Mouse (Mus musculus) monocyte, adult 5-6 weeks (primary cell): ENCODE data around the gene Sun2. TPM values are rescaled to one million over a fixed set of nuclear protein-coding genes. Genes with fewer than 3 reads are reported as not detected.
A peak's percentile ranks its signal among the peaks of the same experiment; 100 is the strongest.

ENCODE experiments used
- ATAC-seq: fragments of 153-309, 156-312 bp; replicated peaks from 2 replicates; pipeline ENCODE4 v1.8.0; 2017; ENCODE audit warnings: mild to moderate bottlenecking; ENCODE audit not compliant: low TSS enrichment, insufficient number of reproducible peaks, severe bottlenecking, poor library complexity, low FRiP score
- total RNA-seq: library from RNA; stranded (forward); fragments of 200-1000, 200-491, 200-594 nt; gene quantifications from 3 replicates; pipeline ENCODE4 v1.2.3, GENCODE M21; 2017

Gene Sun2
- total RNA-seq, 1 experiment from 2014 or later: 138 TPM

DNA sequence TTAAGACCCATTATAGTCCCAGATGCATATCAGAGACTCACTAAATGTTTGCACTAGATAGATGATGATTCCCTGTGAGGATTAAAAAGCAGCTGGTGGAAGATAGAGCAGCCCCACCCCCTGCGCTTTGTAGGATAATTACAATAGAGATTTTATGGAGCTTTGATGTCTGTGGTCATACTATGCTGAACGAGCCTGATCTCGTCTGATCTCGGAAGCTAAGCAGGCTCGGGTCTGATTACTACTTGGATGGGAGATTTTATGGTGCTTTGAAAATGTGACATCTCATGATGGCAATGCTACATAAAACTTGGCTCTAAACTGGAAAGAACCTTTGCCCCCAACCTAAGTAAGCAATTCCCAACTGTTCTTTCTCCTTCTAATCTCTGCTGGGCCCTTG, 50.0 kb downstream of the Sun2 start:
- no peak for ATAC-seq

- no peak for ATAC-seq
Observed at GRCm38 (mm10) chr15:79691023-79691508, 51.3 kb downstream of the Sun2 start.

- ATAC-seq: peak; percentile 87
Observed at GRCm38 (mm10) chr15:79690426-79691022, 51.8 kb downstream of the Sun2 start, which contains the start of gene Gtpbp1. Gene Gtpbp1, plus strand, starts transcription at chr15:79690845.

DNA sequence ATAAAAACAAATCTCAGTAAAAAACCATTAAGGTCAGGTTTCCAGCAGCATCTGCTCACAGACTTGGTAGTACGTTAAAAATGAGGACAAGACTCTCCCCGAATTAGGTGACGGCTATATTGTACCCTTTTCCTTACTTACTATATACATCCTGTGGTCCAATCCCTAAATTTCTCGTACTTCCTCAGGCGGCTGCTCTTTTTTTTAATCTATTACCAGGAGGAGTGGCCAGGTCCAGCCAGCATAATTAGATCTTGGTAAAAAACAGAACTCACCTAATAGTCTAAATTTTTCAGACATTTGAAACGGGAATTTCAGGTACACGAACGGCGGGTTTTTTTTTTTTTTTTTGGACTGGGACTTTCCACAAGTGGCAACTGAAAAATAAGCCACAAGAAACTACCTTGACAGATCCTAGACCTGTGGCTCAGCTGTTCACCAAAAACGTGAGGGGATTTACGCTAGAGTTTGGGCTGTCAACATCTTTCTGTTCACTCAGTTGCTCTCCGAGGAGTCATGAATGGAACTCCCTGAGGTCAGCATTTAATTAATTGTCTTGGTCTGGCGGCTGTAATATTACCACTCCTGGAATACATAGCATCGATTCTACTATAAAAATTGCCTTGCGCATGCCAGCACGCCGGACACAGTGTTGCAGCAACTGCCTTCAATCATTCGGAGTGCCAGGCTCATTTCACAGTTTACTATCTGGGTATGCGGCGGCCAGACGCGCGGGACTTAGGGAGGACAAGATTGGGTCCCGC, 52.5 kb downstream of the Sun2 start:
- no peak for ATAC-seq

- ATAC-seq: no peak
Observed at GRCm38 (mm10) chr15:79688268-79688956, 53.9 kb downstream of the Sun2 start.

DNA sequence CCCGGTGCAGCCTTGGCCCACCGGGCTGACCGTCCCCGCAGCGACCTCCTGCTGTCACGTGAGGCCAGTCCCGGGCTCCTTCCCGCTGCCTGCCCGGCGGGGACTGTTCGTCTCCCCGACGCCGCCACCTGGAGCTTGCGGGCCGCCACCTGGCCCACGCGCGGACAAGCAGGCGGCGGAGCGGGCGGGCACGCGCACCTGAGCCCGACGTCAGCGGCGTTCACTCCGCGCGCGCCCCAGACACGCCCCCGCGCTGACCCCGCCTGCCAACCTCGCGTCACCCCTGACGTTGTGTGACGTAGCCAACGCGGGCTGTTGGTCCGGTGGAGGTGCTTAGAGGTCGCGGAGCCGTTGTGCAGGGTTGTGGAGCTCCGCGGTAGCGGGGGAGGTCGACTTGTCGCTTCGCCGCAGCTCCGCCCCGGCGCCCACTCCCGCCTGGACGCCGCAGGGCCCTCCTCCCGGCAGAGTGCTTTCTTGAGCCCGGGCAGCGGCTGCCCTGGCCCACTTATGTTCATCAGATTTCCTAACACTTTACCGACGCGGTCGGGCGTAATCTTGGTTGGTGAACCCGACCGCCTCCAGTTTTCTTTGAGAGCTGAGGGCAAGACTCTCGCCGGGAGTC, 54.6 kb downstream of the Sun2 start, which contains the start of gene Josd1:
TSS of gene Josd1 (minus strand) at position 274 of the 622 bp plus-strand sequence.
- ATAC-seq: peak; percentile 47

GRCm38 (mm10) chr15:79687175-79687574, 55.2 kb downstream of the Sun2 start:
- no peak for ATAC-seq

DNA sequence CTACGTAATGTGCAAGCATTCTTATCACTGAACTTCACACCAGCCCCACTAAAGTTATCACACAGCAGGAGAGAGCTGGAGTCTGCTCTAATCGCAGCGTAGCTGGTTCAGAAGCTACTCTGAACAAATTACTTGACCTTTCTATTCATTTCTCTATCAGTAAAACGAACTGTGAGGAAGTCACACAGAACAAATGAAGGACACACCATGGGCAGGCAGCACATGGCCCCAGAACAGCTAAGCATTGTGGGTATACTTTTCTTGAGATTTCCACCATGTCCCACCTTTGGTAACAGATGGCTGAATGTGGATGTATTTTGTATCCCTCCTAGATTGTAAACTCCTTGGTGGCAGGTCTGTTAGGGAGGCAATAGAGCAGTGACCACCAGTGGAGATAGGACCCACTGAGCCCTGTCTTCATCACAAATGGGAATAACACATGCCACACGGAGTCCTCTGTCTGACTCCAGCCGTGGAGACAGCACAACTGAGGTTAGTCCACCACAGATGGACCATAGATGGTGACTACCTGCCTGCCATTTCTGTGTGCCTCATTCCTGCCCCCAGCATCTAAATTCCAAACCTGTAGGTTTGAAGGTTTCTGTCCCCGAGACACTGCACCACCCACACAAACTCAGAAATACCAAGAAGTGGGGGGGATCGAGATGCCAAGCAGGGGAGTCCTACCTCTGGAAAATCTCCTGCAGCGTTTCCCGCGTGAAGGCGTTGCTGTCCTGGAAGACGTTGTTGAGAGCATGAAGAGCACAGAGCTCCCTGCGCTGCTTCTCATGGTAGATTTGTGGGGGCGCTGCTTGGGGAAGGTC, 56.1 kb downstream of the Sun2 start:
- no peak for ATAC-seq

DNA sequence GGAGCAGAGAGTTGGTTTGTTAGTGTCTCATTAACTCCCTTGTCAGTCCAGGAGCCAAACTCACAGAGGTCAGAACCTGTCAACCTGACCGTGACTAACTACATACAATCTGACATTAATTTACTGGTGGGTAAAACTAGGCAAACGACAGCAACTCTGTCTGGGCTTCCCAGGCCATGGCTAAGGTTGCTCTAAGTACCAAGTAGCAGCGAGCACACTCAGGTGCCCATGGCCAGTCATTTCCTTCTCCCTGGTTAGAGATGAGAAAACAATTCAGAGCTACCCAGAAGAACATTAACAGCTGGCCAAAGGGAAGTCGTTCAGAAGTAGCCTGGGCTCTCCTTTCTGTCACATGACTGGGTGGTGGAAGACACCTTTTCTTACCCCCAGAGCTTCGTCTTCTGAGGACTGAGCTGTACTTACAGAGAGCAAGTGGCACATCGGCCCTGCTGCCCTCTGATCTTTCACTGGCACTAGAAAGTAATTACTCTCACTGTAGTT, 57.1 kb downstream of the Sun2 start:
- no peak for ATAC-seq

- ATAC-seq: no peak
Observed at GRCm38 (mm10) chr15:79684616-79685015, 57.7 kb downstream of the Sun2 start.

DNA sequence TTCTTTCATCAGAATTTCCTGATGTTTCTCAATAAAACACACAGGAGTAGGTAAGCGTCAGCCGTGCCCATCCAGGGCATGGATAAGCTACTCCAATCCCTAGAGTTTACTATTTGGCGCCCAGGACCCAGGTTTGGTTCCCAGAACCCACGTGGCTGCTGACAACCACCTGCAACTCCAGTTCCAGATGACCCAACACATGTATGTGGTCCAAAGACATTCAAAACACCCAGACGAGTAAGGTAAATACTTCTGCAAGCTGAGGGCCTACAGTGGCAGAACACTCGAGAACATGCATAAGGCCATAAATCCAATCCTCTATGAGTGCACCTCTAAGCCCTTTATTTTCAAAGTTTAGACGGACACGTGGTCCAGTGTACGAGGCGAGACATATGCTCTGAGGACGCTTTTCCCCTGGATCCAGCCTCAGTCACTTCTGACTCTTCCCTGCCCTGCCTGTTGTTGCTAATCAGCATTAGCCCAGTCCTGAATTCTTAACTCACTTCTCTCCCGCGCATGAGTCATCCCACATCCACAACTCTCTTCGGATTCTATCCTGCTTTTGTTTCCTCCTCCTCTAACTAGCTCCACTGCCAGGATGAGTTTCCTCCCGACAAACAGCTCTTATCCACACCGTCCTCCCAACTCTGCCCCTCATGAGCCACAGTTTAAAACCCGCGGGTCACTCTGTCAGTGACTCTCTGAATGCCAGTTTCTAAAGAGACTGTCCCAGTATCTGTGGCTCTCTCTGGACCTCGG, 58.5 kb downstream of the Sun2 start:
- ATAC-seq: no peak

- ATAC-seq: no peak
Observed at GRCm38 (mm10) chr15:79683146-79683545, 59.2 kb downstream of the Sun2 start.

GRCm38 (mm10) chr15:79681973-79682372, 60.4 kb downstream of the Sun2 start:
- no peak for ATAC-seq

- ATAC-seq: no peak
Observed at GRCm38 (mm10) chr15:79677936-79678335, 64.4 kb downstream of the Sun2 start.
